Mouse (Mus musculus) cerebellum, adult 8-10 months (tissue): ENCODE results near the gene Rap2a.

Experiments
- DNase-seq: peaks from one replicate; pipeline ENCODE4 v3.0.0; 2022

Gene Rap2a

GRCm38 (mm10) chr14:120477982-120478568 lies at the start of gene Rap2a:
TSS of gene Rap2a (plus strand) at chr14:120478444.
- DNase-seq = peak; percentile 97

- no peak for DNase-seq
Observed at GRCm38 (mm10) chr14:120428497-120428896, 49.7 kb upstream of the Rap2a start.

- no peak for DNase-seq
Observed at GRCm38 (mm10) chr14:120432773-120433172, 45.5 kb upstream of the Rap2a start.

- DNase-seq = no peak
Observed at GRCm38 (mm10) chr14:120433931-120434398, 44.3 kb upstream of the Rap2a start.

GRCm38 (mm10) chr14:120434831-120435230 lies 43.4 kb upstream of the Rap2a start:
- DNase-seq = no peak

- no peak for DNase-seq
Observed at GRCm38 (mm10) chr14:120440716-120441115, 37.5 kb upstream of the Rap2a start.

GRCm38 (mm10) chr14:120441256-120441655 lies 37.0 kb upstream of the Rap2a start:
- DNase-seq = no peak

- DNase-seq = no peak
Observed at GRCm38 (mm10) chr14:120441836-120442235, 36.4 kb upstream of the Rap2a start.

GRCm38 (mm10) chr14:120454221-120454620 lies 24.0 kb upstream of the Rap2a start:
- no peak for DNase-seq

- DNase-seq = no peak
Observed at GRCm38 (mm10) chr14:120463938-120464727, 14.1 kb upstream of the Rap2a start.

- DNase-seq = no peak
Observed at GRCm38 (mm10) chr14:120466816-120467215, 11.4 kb upstream of the Rap2a start.

GRCm38 (mm10) chr14:120469126-120469790 lies 9.0 kb upstream of the Rap2a start:
- DNase-seq = no peak

- no peak for DNase-seq
Observed at GRCm38 (mm10) chr14:120476186-120476697, 2.0 kb upstream of the Rap2a start.

- DNase-seq = peak; percentile 99
Observed at GRCm38 (mm10) chr14:120477288-120477981, 809 bp upstream of the Rap2a start.

GRCm38 (mm10) chr14:120478641-120479341 lies 547 bp downstream of the Rap2a start:
- DNase-seq = no peak

GRCm38 (mm10) chr14:120480341-120480900 lies 2.2 kb downstream of the Rap2a start:
- DNase-seq = no peak

- DNase-seq = no peak
Observed at GRCm38 (mm10) chr14:120480927-120481326, 2.7 kb downstream of the Rap2a start.

GRCm38 (mm10) chr14:120484561-120484960 lies 6.3 kb downstream of the Rap2a start:
- DNase-seq = no peak

GRCm38 (mm10) chr14:120496284-120496683 lies 18.0 kb downstream of the Rap2a start:
- DNase-seq = no peak

GRCm38 (mm10) chr14:120496827-120497226 lies 18.6 kb downstream of the Rap2a start:
- DNase-seq = no peak

- DNase-seq = no peak
Observed at GRCm38 (mm10) chr14:120499096-120499495, 20.9 kb downstream of the Rap2a start.

- no peak for DNase-seq
Observed at GRCm38 (mm10) chr14:120499601-120500000, 21.4 kb downstream of the Rap2a start.
